Mouse (Mus musculus) right cerebral cortex, postnatal 14 days (tissue): ENCODE measurements around the gene Tek.

Source experiments
- DNase-seq: peaks from one replicate; pipeline ENCODE4 v3.0.0; 2022

Tek gene

DNA sequence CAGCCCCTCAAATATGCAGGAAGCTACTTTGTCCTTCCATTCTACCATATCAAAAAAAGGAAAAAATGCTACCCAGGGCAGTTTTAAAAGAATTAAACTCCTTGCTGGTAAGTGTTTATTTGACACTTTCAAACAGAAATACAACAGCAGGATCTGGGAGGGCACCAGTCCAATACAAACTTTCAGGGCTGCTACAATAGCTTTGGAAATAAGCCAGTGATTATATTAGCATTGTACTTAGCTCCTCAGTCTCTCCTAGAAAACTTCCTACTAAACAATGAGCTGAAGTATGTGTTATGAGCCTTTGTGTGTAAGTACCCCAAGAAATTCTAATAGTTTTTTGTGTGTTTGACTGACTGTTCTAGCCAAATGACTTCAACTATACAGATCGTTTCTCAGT lies 87.8 kb downstream of the Tek start:
- DNase-seq: no peak

DNA sequence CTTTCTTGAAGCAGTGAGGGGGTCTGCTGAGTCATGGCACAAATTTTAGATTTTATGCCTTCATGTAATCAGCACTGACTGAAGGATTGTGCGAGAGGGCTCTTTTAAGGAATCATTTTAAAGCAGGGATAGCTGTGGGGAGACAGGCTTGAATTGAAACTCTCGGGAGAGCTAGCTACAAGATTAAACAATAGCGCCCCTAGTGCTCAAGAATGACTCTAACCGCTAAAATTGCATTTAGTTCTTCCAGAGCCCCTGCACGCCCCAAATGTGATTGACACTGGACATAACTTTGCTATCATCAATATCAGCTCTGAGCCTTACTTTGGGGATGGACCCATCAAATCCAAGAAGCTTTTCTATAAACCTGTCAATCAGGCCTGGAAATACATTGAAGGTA lies 88.3 kb downstream of the Tek start:
- DNase-seq: no peak

DNA sequence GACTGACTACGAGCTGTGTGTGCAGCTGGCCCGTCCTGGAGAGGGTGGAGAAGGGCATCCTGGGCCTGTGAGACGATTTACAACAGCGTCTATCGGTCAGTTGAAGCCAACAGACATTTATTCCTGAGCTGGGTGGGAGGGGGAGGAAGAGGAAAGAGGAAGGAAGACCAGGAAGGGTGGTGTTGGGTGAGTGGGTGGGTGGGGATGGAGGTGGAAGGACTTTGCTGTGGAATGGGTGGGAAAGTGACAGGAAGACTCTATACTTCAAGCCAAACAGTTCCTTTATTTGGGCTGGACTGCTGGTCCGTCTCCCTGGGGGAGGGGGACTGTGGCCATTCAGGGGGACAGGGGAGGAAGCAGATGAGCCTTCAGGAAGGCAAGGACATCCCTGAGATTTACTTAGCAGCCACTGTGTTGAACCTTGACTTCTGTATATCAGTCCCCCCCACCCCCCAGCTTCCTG lies 90.9 kb downstream of the Tek start:
- no peak for DNase-seq

DNA sequence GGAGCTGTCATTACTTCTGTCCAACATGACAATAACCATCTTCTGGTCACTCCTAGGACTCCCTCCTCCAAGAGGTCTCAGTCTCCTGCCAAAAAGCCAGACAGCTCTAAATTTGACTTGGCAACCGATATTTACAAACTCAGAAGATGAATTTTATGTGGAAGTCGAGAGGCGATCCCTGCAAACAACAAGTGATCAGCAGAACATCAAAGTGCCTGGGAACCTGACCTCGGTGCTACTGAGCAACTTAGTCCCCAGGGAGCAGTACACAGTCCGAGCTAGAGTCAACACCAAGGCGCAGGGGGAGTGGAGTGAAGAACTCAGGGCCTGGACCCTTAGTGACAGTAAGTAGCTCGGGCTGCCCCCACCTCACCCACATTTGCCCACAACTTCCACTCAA lies 98.0 kb downstream of the Tek start:
- DNase-seq: no peak

DNA sequence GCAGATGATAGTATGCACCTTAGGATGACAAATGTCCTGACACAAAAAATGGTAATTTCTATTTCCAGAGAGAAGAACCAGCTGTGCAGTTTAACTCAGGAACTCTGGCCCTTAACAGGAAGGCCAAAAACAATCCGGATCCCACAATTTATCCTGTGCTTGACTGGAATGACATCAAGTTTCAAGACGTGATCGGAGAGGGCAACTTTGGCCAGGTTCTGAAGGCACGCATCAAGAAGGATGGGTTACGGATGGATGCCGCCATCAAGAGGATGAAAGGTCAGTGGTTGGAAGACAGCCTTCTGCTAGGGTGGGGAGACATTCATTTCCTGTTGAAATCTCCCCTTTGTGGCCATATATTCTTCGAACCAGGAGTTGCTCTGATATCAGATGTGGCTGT lies 114.2 kb downstream of the Tek start:
- no peak for DNase-seq

DNA sequence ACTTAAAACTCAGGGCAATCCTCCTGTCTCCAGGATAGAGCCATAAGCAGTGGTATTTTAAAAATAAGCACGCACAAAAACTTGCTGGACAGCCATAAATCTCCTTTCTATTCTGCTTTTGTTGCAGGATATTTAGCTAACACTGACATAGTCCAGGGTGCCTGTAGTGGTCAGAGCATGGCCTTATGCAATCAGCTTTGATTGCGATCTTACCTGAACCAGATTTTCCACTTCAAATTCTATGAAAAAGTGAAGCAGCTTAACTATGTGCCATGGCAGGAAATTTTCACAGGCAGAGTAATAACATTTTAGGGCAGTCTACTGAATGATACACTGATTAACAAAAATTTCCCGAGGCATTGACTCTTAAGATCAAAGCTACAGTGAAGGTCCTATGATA lies 115.2 kb downstream of the Tek start:
- no peak for DNase-seq

DNA sequence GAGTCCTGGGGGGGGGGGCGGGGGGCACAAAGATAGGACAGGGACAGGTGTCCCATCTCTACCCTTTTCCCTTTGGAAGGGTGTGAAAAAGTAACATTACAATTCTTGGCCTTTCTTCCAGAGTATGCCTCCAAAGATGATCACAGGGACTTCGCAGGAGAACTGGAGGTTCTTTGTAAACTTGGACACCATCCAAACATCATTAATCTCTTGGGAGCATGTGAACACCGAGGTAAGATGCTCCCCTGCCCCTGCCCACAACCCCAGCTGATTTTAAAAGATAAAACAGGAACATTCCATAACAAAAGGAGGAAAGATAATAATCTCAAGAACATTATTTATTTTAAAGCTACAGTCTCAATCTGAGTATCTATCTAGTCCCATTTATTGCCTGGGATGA lies 116.1 kb downstream of the Tek start:
- DNase-seq: no peak

DNA sequence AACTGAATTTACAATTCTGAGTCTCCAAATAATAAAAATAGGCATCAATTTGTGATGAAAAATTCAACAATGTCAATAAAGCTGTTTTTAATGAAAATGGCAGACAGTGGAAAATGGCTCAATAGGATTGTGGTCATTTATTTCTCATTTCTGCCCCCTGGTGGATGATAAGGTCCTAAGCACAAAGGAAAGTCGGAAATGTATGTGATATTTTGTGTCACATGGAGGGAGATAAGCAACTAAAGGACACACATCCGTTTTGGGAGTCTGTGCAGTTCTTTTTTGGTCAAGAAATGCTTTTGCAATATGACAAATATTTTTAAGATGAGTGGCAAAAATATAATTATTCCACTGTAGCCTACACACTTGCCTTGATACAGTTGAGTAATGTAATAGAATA lies 161.7 kb downstream of the Tek start:
- DNase-seq: no peak

DNA sequence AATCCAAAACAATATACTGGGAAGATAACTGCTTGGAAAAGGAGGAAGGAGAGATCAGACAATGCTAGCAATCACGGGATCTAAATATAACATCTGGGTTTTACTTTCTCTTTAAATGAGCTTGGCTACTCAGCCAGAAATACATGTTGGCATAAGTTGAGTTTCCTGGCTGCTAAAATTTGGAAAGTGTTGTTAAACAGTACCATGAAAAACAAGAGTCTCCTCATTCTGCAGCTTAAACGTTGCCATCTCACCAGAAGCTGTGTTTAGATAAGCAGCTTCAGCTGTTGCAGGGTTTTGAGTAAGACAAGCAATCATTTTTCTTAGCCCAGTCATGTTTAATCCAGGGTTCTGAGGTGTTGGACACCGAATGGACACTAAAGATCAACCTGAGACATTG lies 162.7 kb downstream of the Tek start:
- DNase-seq: no peak
